Mouse (Mus musculus): ENCODE data around the gene Anapc16. TPM values are rescaled to one million over a fixed set of nuclear protein-coding genes. Genes with fewer than 3 reads are reported as not detected.

The Anapc16 gene
- polyA plus RNA-seq, 1 experiment: 62.1 TPM

DNA sequence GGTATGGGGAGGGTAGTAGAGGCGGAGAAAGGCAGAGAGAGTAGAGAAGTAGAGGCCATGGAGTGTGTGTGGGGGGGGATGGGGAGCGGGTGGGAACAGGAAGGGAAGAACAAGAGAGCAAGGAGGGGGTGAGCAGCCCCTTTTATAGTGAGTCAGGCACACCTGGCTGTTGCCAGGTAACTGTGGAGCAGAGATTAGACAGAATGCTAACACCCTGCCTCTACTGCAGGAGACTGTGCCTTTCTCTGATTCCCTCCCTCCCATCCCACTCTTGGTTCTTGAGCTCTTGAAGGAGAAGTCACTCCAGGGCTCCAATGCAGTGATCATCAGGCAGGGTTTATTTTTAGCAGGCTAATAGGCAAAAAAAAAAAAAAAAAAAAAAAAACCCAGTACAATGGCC, 29.7 kb upstream of the Anapc16 start:
- H3K36me3 ChIP-seq (ENCODE audit: control insufficient read depth, insufficient read depth, low read length): no peaks in the 10 kb centered on the region
- peaks cover 5% of the 10 kb centered on the region; the same call in 1 of the 2 replicates for H3K4me1 ChIP-seq (ENCODE audit: control insufficient read depth, insufficient read depth, insufficient read length)
- no peak overlapping the region for H3K4me3 ChIP-seq (ENCODE audit: extremely low read depth, insufficient read depth, insufficient read length)
- no peak for DNase-seq (ENCODE audit: low read depth in 1 of 2, low spot score in 2 of 2)
- H3K27me3 ChIP-seq (ENCODE audit: control insufficient read depth, insufficient read depth, low read length): no peaks in the 10 kb centered on the region
- 90% methylated on average over 2 of the region's 2 CpGs for WGBS
- TF ChIP-seq POLR2A (IDR thresholded peaks at IDR 0.05; ENCODE audit: low read depth, low read length): no peak
- no peak for TF ChIP-seq CTCF (IDR thresholded peaks at IDR 0.05; ENCODE audit: extremely low read depth, insufficient read depth, insufficient read length, insufficient replicate concordance)
- H3K27ac ChIP-seq (ENCODE audit: insufficient read depth, low read length): no peak overlapping the region

DNA sequence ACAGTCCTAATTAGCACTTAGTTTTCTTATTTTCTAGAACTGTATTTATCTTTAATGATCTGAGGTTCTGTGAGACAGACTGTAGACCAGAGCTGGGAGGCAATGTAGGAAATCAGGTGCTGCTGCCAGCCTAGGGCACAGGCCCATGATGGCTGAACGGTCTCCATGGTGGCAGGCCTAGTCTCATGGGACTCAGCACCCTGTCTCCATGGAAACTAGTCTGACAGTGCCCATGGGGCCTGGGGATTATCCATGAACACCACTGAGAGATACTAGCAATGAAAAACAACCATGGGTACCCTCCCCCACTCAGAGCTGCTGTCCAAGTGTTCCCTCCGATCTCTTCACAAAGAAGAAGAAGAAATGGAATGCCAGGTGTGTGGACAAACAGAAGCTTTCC, 29.1 kb upstream of the Anapc16 start:
- Histone ChIP-seq H3K4me1 (ENCODE audit: control insufficient read depth, insufficient read depth, insufficient read length) (peaks cover 11% of the 10 kb centered on the region; the same call in 1 of the 2 replicates), H3K27me3 (ENCODE audit: control insufficient read depth, insufficient read depth, low read length) (no peaks in the 10 kb centered on the region), H3K36me3 (ENCODE audit: control insufficient read depth, insufficient read depth, low read length) (no peaks in the 10 kb centered on the region), H3K27ac (ENCODE audit: insufficient read depth, low read length) (no peak overlapping the region), H3K4me3 (ENCODE audit: extremely low read depth, insufficient read depth, insufficient read length) (no peak overlapping the region)
- no peak for TF ChIP-seq POLR2A (IDR thresholded peaks at IDR 0.05; ENCODE audit: low read depth, low read length)
- TF ChIP-seq CTCF (IDR thresholded peaks at IDR 0.05; ENCODE audit: extremely low read depth, insufficient read depth, insufficient read length, insufficient replicate concordance): no peak
- no peak for DNase-seq (ENCODE audit: low read depth in 1 of 2, low spot score in 2 of 2)
- 85% methylated on average over 2 of the region's 2 CpGs for WGBS

GRCm38 (mm10) chr10:60031562-60031961, 28.6 kb upstream of the Anapc16 start:
- 83% methylated on average over 8 of the region's 8 CpGs for WGBS

GRCm38 (mm10) chr10:60029387-60029786, 26.5 kb upstream of the Anapc16 start:
- Histone ChIP-seq H3K36me3 (ENCODE audit: control insufficient read depth, insufficient read depth, low read length) (no peaks in the 10 kb centered on the region), H3K27ac (ENCODE audit: insufficient read depth, low read length) (no peak overlapping the region), H3K27me3 (ENCODE audit: control insufficient read depth, insufficient read depth, low read length) (no peaks in the 10 kb centered on the region), H3K4me1 (ENCODE audit: control insufficient read depth, insufficient read depth, insufficient read length) (peaks cover 11% of the 10 kb centered on the region; the same call in 1 of the 2 replicates), H3K4me3 (ENCODE audit: extremely low read depth, insufficient read depth, insufficient read length) (no peak overlapping the region)
- TF ChIP-seq POLR2A (IDR thresholded peaks at IDR 0.05; ENCODE audit: low read depth, low read length) (no peak), CTCF (IDR thresholded peaks at IDR 0.05; ENCODE audit: extremely low read depth, insufficient read depth, insufficient read length, insufficient replicate concordance) (no peak)
- no peak for DNase-seq (ENCODE audit: low read depth in 1 of 2, low spot score in 2 of 2)
- WGBS: 93% methylated on average over 4 of the region's 4 CpGs

More at GRCm38 (mm10) chr10:60031562-60031961, 28.6 kb upstream of the Anapc16 start:
- H3K36me3 ChIP-seq (ENCODE audit: control insufficient read depth, insufficient read depth, low read length): no peaks in the 10 kb centered on the region
- H3K27me3 ChIP-seq (ENCODE audit: control insufficient read depth, insufficient read depth, low read length): no peaks in the 10 kb centered on the region
- DNase-seq (ENCODE audit: low read depth in 1 of 2, low spot score in 2 of 2): no peak
- H3K4me3 ChIP-seq (ENCODE audit: extremely low read depth, insufficient read depth, insufficient read length): no peak overlapping the region
- H3K27ac ChIP-seq (ENCODE audit: insufficient read depth, low read length): no peak overlapping the region
- TF ChIP-seq CTCF (IDR thresholded peaks at IDR 0.05; ENCODE audit: extremely low read depth, insufficient read depth, insufficient read length, insufficient replicate concordance): no peak
- no peak for TF ChIP-seq POLR2A (IDR thresholded peaks at IDR 0.05; ENCODE audit: low read depth, low read length)
- peaks cover 11% of the 10 kb centered on the region; the same call in 1 of the 2 replicates for H3K4me1 ChIP-seq (ENCODE audit: control insufficient read depth, insufficient read depth, insufficient read length)

DNA sequence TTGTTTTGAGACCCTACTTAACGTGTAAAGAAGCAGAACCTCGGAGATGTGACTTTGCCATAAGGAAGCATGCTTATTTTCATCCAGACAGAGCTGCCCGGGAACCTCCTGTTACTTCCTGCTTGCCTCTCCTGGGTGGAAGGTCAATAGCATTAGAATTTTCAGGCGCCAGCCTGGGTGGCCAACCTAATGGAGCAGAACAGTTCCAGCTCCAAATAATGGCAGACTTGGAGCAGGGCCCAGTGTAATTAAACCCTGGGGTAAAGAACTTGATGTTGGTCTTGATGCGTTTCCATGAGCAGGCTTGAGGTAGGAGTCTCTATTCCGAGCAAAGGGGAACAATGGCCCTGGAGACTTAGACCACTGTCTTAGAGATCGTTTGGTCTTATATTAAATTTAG, 26.0 kb upstream of the Anapc16 start:
- peaks cover 11% of the 10 kb centered on the region; the same call in 1 of the 2 replicates for H3K4me1 ChIP-seq (ENCODE audit: control insufficient read depth, insufficient read depth, insufficient read length)
- TF ChIP-seq CTCF (IDR thresholded peaks at IDR 0.05; ENCODE audit: extremely low read depth, insufficient read depth, insufficient read length, insufficient replicate concordance): no peak
- no peak for TF ChIP-seq POLR2A (IDR thresholded peaks at IDR 0.05; ENCODE audit: low read depth, low read length)
- H3K27ac ChIP-seq (ENCODE audit: insufficient read depth, low read length): no peak overlapping the region
- H3K36me3 ChIP-seq (ENCODE audit: control insufficient read depth, insufficient read depth, low read length): no peaks in the 10 kb centered on the region
- no peaks in the 10 kb centered on the region for H3K27me3 ChIP-seq (ENCODE audit: control insufficient read depth, insufficient read depth, low read length)
- DNase-seq (ENCODE audit: low read depth in 1 of 2, low spot score in 2 of 2): no peak
- 84% methylated on average over 7 of the region's 7 CpGs for WGBS
- no peak overlapping the region for H3K4me3 ChIP-seq (ENCODE audit: extremely low read depth, insufficient read depth, insufficient read length)

GRCm38 (mm10) chr10:60028181-60028580, 25.2 kb upstream of the Anapc16 start:
- DNase-seq (ENCODE audit: low read depth in 1 of 2, low spot score in 2 of 2): peak in 1 of 2 experiments; percentile 36

DNA sequence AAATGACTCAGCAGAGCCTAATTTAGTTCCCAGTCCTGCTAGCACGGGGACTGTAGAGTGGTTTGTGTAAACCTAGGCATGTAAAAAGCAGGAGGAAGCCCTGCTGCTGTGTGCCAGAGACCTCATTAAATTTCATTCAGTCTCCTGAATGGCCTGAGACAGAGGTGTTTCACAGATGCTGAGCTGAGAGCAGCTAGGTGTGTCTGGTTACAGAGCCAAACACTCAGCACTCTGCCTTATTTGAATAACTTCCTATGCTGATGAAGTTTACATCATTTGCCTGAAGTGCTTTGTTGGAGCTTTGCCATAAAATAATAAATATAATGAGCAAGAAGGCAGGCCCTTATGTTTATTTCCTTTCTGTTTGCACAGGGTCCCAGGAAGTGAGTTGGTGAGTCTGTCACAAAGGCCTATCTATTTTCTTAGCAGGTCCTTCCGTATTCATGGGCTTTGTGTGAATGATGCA, 24.7 kb upstream of the Anapc16 start:
- Histone ChIP-seq H3K27ac (ENCODE audit: insufficient read depth, low read length) (peak overlapping the region; percentile 36; the same call in 1 of the 2 replicates), H3K4me3 (ENCODE audit: extremely low read depth, insufficient read depth, insufficient read length) (no peak overlapping the region), H3K36me3 (ENCODE audit: control insufficient read depth, insufficient read depth, low read length) (no peaks in the 10 kb centered on the region), H3K4me1 (ENCODE audit: control insufficient read depth, insufficient read depth, insufficient read length) (peaks cover 11% of the 10 kb centered on the region; the same call in 1 of the 2 replicates), H3K27me3 (ENCODE audit: control insufficient read depth, insufficient read depth, low read length) (no peaks in the 10 kb centered on the region)
- no peak for DNase-seq (ENCODE audit: low read depth in 1 of 2, low spot score in 2 of 2)
- WGBS: 57% methylated on average over 2 of the region's 2 CpGs
- TF ChIP-seq CTCF (IDR thresholded peaks at IDR 0.05; ENCODE audit: extremely low read depth, insufficient read depth, insufficient read length, insufficient replicate concordance): no peak
- TF ChIP-seq POLR2A (IDR thresholded peaks at IDR 0.05; ENCODE audit: low read depth, low read length): no peak

More at GRCm38 (mm10) chr10:60028181-60028580, 25.2 kb upstream of the Anapc16 start:
- H3K27ac ChIP-seq (ENCODE audit: insufficient read depth, low read length): peak overlapping the region; percentile 36; the same call in 1 of the 2 replicates
- no peaks in the 10 kb centered on the region for H3K27me3 ChIP-seq (ENCODE audit: control insufficient read depth, insufficient read depth, low read length)
- no peak for TF ChIP-seq CTCF (IDR thresholded peaks at IDR 0.05; ENCODE audit: extremely low read depth, insufficient read depth, insufficient read length, insufficient replicate concordance)
- no peak for TF ChIP-seq POLR2A (IDR thresholded peaks at IDR 0.05; ENCODE audit: low read depth, low read length)
- H3K4me3 ChIP-seq (ENCODE audit: extremely low read depth, insufficient read depth, insufficient read length): no peak overlapping the region
- 29% methylated on average over 7 of the region's 7 CpGs for WGBS
- peaks cover 11% of the 10 kb centered on the region; the same call in 1 of the 2 replicates for H3K4me1 ChIP-seq (ENCODE audit: control insufficient read depth, insufficient read depth, insufficient read length)
- H3K36me3 ChIP-seq (ENCODE audit: control insufficient read depth, insufficient read depth, low read length): no peaks in the 10 kb centered on the region
